Mouse (Mus musculus): ENCODE data around the gene Mb21d2.

- TF ChIP-seq CTCF (IDR thresholded peaks at IDR 0.05) (no peak), POLR2A (IDR thresholded peaks at IDR 0.05; ENCODE audit: insufficient read depth, low read depth, low read length) (no peak)
Observed at GRCm38 (mm10) chr16:28886201-28886745, 43.2 kb downstream of the Mb21d2 start.

All from heart, adult 2 months (tissue).